Mouse (Mus musculus) lung, postnatal 0 days (tissue): ENCODE measurements at regions not wholly inside any gene's neighbourhood (a gene's known extent, or its start where the extent isn't known, plus 50 kb on each side); places are given as distances from the start of the nearest gene placed in this dataset.

ENCODE experiments used
- CTCF ChIP-seq: IDR thresholded peaks from 2 replicates; pipeline ENCODE4 v1.5.1; 2016; ENCODE audit warnings: antibody characterized with exemption, mild to moderate bottlenecking
- EP300 ChIP-seq: IDR thresholded peaks from 2 replicates; pipeline ENCODE4 v1.6.1; 2016; ENCODE audit warnings: antibody characterized with exemption, mild to moderate bottlenecking, control low read depth

GRCm38 (mm10) chr14:48013431-48013830 lies 107.2 kb upstream of the Peli2 start:
- TF ChIP-seq CTCF (no peak), EP300 (no peak)
